Mouse (Mus musculus) spleen, postnatal 10 days (tissue): ENCODE measurements at regions not wholly inside any gene's neighbourhood (a gene's known extent, or its start where the extent isn't known, plus 50 kb on each side); places are given as distances from the start of the nearest gene placed in this dataset.
A peak's percentile ranks its signal among the peaks of the same experiment; 100 is the strongest.

ENCODE experiments used
- DNase-seq, 2 experiments: peaks; one replicate each; pipeline ENCODE4 v3.0.0; 2021 to 2022; ENCODE audit warnings: low spot score in 2 of 2

- no peak for DNase-seq
These were observed 117.4 kb upstream of the Gm14444 start for GRCm38 (mm10) chr2:174892658-174893057.

- no peak for DNase-seq
These were observed 112.6 kb upstream of the Gm14444 start for GRCm38 (mm10) chr2:174897424-174897823.

DNA sequence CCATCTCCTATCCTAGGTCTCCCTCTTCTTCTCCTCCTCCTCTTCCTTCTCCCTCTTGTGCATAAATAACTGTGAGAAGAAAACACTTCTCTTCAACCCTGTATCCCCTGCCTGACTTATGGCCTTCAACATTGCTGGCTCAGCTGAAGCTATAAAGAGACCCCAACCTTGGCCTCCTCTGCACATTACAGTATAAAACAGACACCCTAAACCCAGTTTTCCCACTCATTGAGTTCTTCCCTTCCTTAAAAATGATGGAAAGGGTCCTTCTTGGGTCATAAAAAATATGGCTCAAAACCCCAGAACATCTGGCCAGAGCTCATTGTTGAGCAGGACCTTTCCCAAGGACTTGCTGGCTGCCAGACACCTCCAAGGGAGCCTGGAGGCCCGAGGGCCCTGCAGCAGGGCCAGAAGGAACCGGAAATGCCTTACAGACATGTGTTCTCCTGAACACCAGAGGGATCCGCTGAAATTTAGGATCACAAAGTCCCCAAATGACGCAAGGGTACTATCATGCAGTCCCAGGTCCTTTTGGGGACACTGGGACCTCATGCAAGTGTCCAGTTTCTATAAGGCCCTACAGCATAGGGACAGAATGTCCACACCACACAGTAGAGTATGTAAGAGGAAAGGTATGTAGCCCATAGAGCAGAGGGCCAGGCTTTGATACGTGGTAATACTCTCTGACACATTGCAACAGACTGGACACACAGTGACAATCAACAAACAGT is 109.9 kb upstream of the Gm14444 start:
- no peak for DNase-seq

- DNase-seq, result peak; percentile 37 to 62
These were observed 109.4 kb upstream of the Gm14444 start for GRCm38 (mm10) chr2:174900671-174900991.

- DNase-seq, result no peak
These were observed 108.2 kb upstream of the Gm14444 start for GRCm38 (mm10) chr2:174901801-174902200.

GRCm38 (mm10) chr2:174903627-174904026 is 106.4 kb upstream of the Gm14444 start:
- no peak for DNase-seq

DNA sequence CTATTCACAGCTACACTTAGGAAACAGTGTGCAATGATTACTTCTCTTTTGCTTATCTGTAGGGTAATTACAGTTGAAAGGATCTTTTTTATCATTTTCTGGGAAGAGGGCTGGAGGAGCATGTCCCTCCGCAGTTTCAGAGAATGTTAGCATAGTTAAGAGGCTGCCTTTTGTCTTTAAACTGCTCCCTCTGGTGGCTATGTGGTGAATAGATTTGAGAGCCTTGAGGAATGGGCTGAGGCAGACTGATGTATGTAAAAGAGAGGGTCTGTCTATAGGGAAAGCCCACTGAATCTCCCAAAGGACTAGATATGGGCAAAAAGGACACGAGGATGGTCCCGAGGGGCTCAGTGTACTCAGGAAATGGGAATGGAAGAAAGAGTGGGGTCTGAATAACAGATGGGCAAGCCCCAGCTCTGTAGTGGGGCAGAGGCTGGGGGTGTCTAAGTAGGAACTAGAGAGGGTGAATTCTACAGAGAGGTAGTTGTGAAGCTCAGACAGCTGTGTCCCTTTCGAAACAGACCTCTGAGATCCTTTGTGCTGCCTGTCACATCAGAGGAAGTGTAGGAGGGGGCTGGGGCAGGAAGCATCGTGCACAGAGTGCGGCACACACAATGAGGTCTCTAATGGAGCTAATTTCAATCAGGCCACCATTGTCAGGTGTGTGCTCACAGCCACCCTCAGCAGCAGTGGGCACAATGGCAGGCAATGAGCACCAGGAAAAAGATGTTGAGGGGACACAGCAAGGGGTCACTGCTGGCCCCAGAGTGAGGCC is 104.0 kb upstream of the Gm14444 start:
- DNase-seq, result peak in 1 of 2 experiments; percentile 24

DNA sequence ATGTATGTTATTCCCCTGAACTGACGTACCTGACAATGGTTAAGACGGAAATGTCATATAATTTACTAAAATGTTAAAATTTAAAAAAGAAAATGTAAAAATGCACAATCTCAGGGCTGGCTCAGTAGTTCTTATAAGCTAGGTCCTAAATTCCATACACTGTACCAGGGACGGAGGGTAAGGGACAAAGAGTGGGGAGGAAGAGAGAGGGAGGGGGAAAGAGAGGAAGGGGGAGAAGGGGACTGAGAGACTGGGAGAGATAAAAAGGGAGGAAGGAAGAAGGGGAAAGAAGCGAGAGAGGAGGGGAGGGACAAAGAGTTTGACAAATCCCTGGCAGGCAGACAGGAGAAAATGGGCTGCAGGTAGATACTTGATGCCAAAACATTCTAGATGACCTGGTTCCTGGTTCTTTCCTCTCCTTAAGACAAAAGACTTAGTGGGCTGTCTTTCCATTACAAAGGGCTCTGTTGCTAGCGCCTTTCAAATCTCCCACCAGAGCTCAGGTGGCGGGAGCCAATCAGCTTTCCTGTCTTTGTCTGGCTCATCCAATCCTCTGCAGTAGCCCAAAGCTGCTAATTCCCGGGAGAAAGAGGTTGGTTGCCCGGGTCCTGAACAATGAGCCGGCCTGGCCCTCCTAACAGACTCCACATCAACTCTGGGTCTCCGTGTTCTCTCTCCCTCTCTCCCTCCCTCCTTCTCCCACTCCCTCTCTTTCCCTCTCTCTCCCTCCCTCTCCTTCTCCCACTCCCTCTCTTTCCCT is 92.7 kb upstream of the Gm14444 start:
- no peak for DNase-seq

DNA sequence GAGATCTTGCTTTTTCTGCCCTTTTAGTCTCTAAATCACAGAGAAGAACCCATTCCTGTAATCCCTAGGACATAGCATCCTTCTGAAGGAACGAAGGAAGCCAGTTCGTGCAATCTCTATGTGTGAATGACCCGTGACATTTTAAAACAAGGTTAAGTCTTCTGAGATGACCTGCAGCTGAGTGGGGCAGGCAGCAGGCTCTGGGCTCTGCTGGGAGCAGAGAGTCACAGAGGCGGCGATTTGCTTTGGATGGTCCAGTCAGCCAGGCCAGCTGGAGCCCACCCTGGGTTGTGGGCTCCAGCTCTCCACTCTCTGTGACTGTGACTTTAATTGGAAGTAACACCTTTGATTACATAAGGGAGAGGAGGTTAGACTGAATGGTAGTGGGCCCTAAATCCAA is 92.1 kb upstream of the Gm14444 start:
- no peak for DNase-seq

GRCm38 (mm10) chr2:174922208-174922607 is 87.8 kb upstream of the Gm14444 start:
- no peak for DNase-seq

GRCm38 (mm10) chr2:174929718-174930117 is 80.3 kb upstream of the Gm14444 start:
- no peak for DNase-seq

DNA sequence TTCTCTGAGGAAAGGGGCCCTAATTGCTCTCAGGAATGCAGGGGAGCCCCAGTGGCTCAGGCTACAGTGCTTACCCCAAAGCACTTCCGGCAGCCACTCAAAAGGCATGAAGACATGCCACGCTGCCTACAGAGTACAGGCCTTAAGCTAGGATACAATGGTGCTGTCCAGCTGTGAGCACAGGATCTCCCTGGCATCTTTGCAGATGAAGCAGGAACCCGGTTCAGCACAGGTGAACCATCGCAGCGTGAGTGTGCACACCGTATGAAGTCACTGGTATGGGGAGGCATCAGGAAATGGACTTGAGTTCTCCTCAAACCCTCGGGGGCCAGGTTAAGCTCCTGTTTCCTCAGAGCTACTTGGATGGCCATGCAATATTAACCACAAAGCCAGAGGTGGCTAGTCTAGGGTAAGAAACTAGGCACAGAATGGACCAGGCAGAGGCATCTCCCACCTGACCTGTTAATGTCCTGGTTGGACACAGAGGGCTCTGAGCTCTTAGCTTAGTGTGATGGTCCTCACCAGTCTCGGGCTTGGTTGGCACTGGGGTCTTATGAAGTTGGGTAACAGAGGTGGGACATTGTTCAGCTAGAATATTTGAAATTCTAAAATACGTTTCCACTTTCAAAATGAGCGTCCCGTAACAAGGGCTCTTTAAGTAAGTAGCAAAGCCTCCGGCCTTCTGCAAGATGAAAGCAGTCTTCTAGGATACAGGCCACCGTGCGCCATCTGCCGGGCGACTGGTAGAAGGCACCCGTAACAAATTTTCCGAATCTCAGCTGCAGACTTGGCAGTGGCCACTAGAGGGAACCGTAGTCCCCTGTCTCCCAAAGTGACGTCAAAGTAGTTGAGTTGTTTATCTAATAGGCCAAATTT is 77.7 kb upstream of the Gm14444 start:
- DNase-seq, result peak; percentile 48 to 76

DNA sequence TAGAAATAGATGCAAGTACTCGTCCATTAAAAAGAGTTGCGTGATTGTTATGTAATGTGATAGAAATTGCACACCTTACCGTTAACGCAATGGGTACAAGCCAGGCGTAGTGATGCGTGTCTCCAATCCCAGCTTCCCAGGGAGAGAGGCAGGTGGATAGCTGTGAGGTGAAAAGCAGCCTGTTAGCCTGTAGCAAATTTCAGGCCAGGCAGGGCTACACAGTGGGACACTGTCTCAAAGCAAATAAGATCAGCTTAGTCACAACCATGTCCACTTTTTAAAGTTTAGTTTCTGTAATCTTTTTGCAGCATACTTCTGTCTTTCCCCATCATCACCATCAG is 77.1 kb upstream of the Gm14444 start:
- DNase-seq, result no peak

- peak in 1 of 2 experiments; percentile 42 for DNase-seq
These were observed 73.4 kb upstream of the Gm14444 start for GRCm38 (mm10) chr2:174936665-174937064.

- no peak for DNase-seq
These were observed 72.1 kb upstream of the Gm14444 start for GRCm38 (mm10) chr2:174937930-174938329.

- DNase-seq, result no peak
These were observed 67.8 kb upstream of the Gm14444 start for GRCm38 (mm10) chr2:174942221-174942620.

GRCm38 (mm10) chr2:174948106-174948505 is 61.9 kb upstream of the Gm14444 start:
- no peak for DNase-seq
